Mouse (Mus musculus) frontal cortex, postnatal 25 days (tissue): ENCODE data around the gene Zfp341.

Experiments used
- DNase-seq, 2 experiments: peaks; one replicate each; pipeline ENCODE4 v3.0.0; 2022; ENCODE audit warnings: low spot score in 2 of 2

Gene Zfp341

DNA sequence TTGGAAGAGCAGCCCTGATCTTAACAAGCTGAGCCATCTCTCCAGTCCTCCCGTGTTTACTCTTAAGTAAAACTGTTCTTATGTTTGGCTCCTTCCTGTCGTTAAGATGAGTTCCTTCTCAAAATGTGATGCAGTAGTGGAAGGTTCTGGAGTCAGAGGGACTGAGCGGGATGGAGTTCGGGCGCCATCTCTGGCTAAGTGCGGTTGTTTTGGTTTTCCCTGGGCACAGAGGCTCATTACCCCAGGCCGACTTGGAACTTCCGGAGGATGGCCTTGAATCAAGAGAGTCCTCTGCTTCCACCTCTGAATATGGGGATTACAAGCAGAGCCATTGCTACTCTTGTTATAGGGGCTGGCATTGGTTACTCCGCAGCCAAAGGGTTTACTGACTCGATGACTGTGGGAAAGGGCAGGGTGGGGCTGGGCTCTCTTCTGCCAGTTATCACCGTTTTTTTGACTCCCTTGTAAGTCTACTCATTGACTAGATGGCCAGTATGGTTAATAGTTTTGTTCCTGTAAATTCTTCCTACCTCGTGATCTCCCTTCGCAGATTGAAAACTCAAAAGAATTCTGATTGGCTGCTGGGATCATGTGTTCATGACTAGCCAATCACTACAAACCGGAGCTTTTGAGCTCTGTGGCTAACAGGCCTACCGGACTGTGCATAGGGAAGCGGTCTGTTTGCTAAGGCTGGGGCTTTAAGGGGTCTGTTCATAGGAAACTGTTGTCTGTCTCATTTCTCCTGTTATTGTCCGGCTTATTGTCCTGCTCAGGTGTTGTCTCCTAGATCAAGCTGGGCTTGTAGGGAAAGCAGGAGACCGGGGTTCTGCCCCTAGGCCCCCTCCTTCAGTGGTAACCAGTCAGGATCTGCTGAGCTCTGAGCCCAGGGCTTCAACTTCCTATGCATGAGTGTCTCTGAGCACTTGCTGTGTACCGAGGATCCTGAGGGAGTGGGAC, 63.8 kb downstream of the Zfp341 start:
- no peak for DNase-seq

GRCm38 (mm10) chr2:154677651-154678139, 64.6 kb downstream of the Zfp341 start:
- DNase-seq = peak in 1 of 2 experiments; percentile 30

- DNase-seq = no peak
Observed at GRCm38 (mm10) chr2:154678995-154679394, 65.9 kb downstream of the Zfp341 start.

DNA sequence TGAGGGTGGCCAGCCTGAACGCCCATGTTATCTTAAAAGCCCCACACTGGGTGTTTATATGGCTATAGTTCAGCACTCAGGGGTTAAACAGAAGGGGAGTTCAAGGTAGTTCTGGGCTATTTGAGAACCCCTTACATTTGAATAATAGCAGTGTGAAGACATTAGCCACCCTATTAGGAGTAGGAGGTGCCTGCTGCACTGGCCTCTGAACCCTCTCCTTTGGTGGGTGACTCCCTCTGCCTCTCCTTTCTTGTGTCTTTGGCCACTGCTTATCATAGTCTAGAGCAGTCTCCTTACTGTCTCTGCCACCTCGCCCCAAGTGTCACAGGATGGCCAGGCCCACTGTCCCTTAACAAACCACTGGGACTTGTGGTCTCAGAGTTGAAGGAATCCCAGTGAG, 67.2 kb downstream of the Zfp341 start:
- DNase-seq = no peak

DNA sequence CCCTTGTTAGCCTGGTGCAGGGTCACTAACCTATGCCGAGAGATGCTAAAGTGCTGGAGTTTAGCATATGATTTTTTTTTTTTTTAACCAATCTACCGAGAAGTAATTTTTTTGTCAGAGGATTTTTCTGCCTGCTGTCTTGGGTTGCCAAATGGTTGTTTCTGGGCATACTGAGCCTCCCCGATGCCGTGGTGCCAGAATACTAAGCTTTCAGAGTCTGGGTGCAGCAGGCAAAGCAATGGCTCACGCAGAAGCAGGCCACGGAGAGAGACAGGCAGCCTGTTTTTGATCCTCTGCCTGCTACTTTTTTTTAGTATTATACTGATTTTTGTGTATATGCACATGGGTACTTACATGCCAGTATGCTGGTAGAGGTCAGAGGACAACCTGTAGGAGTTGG, 67.8 kb downstream of the Zfp341 start:
- DNase-seq = no peak

DNA sequence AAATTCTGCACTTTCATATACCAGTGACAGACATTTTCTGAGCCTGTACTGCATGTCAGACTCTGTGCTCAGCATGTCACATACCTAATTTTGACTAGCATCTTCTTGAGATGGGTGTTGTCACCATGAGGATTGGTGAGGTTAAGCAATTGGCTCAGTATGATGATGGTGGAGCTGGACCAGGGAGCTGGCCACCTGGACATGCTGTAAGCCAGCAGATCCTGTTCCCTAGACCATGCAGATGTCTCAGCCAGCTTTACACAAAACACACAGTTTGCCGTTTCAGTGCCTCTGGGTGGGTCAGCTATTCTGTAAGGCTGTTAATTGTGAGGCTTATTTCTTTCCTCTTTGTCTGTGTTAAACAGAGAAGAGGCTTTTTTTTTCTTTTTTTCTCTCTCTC, 69.6 kb downstream of the Zfp341 start:
- DNase-seq = no peak

DNA sequence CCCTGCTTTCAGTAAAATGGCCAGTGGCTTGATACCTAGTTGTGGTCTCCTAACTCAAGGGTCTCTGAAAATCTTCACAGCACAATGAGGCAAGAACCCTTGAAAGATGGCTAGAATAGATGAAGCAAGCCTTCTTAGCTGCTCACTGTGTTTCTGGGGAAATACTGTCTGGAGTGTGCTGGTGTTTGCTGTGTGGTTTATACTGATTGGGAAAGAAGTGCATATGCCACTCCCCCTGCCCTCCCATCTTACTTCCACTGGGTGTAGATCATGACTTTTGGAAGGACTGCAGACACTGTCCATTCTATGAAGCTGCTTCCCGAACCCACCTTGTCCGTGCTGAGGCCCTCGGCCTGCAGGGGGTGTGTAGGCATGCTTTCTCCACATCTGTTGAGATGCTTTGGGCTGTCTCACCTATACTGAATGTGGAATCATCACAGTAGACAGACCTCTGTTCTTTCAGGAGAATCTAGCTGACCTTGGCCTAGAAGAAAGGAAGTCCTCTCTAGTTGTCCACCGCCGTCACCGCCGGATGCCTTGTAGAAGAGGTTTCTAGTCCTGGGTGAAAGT, 71.9 kb downstream of the Zfp341 start:
- no peak for DNase-seq

DNA sequence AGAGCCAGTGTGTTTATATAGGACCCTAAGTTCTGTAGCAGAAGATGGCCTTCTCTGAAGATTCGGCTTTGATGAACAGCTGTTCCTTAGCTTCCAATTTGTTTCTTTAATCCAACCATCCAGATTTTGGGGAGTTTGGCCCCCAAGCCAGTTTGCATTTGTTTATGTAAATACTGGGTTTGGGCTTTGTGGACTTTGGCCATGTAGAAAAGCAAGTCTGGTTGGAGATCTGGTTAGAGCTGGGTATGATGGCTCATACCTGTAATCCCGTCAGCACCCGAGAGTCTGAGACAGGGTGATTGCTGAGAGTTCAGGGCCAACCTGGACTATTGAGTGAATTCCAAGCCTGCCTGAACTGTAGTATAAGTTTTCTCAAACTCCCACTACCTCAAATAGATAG, 72.7 kb downstream of the Zfp341 start:
- no peak for DNase-seq

GRCm38 (mm10) chr2:154686819-154687218, 73.7 kb downstream of the Zfp341 start:
- no peak for DNase-seq

DNA sequence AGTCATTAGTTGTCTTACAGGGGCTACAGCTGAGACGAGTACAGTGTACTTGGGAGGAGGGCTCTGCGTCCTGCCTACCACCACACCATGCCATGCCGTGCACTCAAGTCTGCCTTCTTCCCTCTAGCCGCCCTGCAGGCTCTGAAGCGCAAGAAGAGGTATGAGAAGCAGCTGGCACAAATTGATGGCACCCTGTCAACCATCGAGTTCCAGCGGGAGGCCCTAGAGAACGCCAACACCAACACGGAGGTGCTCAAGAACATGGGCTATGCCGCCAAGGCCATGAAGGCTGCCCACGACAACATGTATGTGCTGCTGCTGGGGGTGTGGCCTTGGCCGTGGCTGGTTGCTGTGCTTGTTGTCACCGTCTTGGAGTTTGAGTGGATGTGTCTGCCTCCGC, 76.3 kb downstream of the Zfp341 start:
- no peak for DNase-seq

DNA sequence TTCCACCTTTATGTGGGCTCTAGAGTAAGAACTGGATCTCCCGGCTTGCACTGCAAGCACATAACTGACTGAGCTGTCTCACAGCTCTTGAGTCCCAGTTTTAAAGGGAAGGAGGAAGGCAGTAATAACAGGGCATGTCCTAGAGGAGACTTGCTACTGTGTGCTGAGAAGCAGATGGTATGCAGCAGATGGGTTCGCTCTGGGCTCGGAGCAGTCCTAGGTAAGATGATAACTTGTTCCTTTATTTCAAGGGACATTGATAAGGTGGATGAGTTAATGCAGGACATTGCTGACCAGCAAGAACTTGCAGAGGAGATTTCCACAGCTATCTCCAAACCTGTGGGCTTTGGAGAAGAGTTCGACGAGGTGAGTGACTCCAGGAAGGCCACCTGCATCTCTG, 77.9 kb downstream of the Zfp341 start:
- no peak for DNase-seq

DNA sequence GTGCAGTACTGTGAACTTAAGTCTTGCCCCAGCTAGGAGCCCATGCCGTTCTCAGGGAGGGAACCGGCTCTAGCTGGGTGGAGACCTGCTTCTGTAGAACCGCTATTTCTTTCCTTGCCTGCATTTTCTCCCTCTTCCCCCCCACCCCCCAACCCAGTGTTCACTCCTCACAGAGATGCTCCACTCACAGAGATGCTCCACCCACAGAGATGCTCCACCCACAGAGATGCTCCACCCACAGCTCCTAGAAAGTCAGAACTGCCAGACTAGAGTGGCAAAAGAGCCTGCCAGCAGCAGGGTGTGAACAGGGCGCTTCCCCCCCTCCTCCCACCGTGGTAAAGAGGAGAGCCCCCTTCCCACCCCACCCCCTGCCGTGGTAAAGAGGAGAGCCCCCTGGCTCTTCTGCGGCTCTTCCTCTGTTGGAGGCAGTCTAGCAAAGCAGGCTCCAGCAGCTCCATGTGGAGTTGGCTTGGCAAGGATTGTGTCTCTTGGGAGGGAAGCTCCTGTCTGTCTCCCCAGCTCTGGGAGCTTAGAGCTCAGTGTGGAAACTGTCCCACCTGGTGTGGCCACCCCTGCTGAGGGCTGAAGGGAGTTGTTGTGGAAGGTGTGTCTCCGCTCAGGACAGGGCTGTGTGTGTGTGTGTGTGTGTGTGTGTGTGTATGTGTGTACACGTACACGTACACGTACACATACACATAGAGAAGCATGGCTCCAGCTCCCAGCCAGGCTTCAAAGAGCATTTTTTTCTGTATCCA, 80.3 kb downstream of the Zfp341 start:
- no peak for DNase-seq

DNA sequence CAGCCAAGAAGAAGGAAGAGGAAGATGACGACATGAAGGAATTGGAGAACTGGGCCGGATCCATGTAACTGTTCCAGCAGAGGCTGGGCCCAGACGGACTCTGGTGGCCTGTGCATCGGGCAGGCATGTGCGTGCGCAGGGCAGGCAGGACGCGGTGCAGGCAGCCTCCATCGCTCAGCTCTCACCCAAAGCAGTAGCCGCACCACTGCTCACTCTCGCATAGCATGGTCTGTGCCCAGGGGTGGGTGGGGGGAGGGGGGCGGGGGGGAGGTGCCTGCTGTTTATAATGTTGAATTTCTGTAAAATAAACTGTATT, 80.8 kb downstream of the Zfp341 start:
- DNase-seq = no peak

- no peak for DNase-seq
Observed at GRCm38 (mm10) chr2:154695690-154696089, 82.6 kb downstream of the Zfp341 start.
